Mouse (Mus musculus) cerebellum, adult 2 months (tissue): Measurements from ENCODE around the gene Dennd1a.

ENCODE experiments used
- CTCF ChIP-seq: fragments of 200-500 bp; IDR thresholded peaks from 2 replicates; pipeline ENCODE4 v1.5.1; 2011; ENCODE audit warnings: low read depth, mild to moderate bottlenecking, control low read depth, low read length, moderate library complexity, borderline replicate concordance; ENCODE audit not compliant: insufficient read depth
- POLR2A ChIP-seq: fragments of 200-500 bp; IDR thresholded peaks from 2 replicates; pipeline ENCODE4 v1.6.1; 2011; ENCODE audit warnings: low read length, control low read depth, borderline replicate concordance; ENCODE audit not compliant: insufficient read depth

- no peak for TF ChIP-seq CTCF
- no peak for TF ChIP-seq POLR2A
Measured at GRCm38 (mm10) chr2:37853878-37854435, 433.2 kb downstream of the Dennd1a start.
